Mouse (Mus musculus) forebrain, postnatal 0 days (tissue): ENCODE results near the gene Tbc1d10c. TPM values are rescaled to one million over a fixed set of nuclear protein-coding genes. Genes with fewer than 3 reads are reported as not detected.
A peak's percentile ranks its signal among the peaks of the same experiment; 100 is the strongest.

Experiments
- ATAC-seq: fragments of 200-750 bp; cut with Nextera tagmentation; 2 replicates; pipeline ENCODE4 v1.8.0; 2017; ENCODE audit warnings: mild to moderate bottlenecking, moderate library complexity
- DNase-seq: peaks from one replicate; pipeline ENCODE4 v3.0.0-alpha.2; 2015
- H3K27ac ChIP-seq: fragments of 300-500 bp; sonication (generic); 2 replicates; pipeline ENCODE4 v1.5.1; 2014; ENCODE audit warnings: low read depth, mild to moderate bottlenecking, antibody characterized with exemption, low read length, moderate library complexity, mixed read lengths
- H3K27me3 ChIP-seq: fragments of 300-500 bp; sonication (generic); 2 replicates; pipeline ENCODE4 v1.6.1; 2014; ENCODE audit warnings: mild to moderate bottlenecking, low read length, mixed read lengths; ENCODE audit not compliant: insufficient read depth
- H3K36me3 ChIP-seq: fragments of 300-500 bp; sonication (generic); 2 replicates; pipeline ENCODE4 v1.6.1; 2014; ENCODE audit warnings: mild to moderate bottlenecking, moderate library complexity; ENCODE audit not compliant: insufficient read depth
- H3K4me1 ChIP-seq: fragments of 300-500 bp; sonication (generic); 2 replicates; pipeline ENCODE4 v1.6.1; 2014; ENCODE audit warnings: antibody characterized with exemption; ENCODE audit not compliant: insufficient read depth
- H3K4me2 ChIP-seq: fragments of 300-500 bp; sonication (generic); 2 replicates; pipeline ENCODE4 v1.6.1; 2014; ENCODE audit warnings: low read depth, mild to moderate bottlenecking, moderate library complexity
- H3K4me3 ChIP-seq: fragments of 300-500 bp; sonication (generic); 2 replicates; pipeline ENCODE4 v1.5.1; 2014; ENCODE audit warnings: low read depth, low read length, mixed read lengths
- H3K9ac ChIP-seq: fragments of 300-500 bp; sonication (generic); 2 replicates; pipeline ENCODE4 v1.6.1; 2014; ENCODE audit warnings: mild to moderate bottlenecking
- H3K9me3 ChIP-seq: fragments of 300-500 bp; sonication (generic); 2 replicates; pipeline ENCODE4 v1.6.1; 2016; ENCODE audit warnings: low read length
- CTCF ChIP-seq: sonication (generic); IDR thresholded peaks from 2 replicates; pipeline ENCODE4 v1.5.1; 2016; ENCODE audit warnings: antibody characterized with exemption, control low read depth, low read depth
- WGBS: fragments of 180-500 bp; shearing (Covaris S2); extraction: QIAGEN DNeasy Blood & Tissue Kit; methylation state at CpG from one replicate; pipeline ENCODE4 v1.1.7; 2014; 5-methylcytosine and 5-hydroxymethylcytosine counted together
- polyA plus RNA-seq: library from polyadenylated mRNA; unstranded; fragments of >200 nt; fragmentation: Nextera tagmentation; extraction: Ambion mirVana; gene quantifications from 2 replicates; pipeline ENCODE4 v1.2.1, GENCODE M21; 2015
- total RNA-seq: library from RNA; depleted of rRNA; stranded (reverse); fragments of >200 nt; gene quantifications from 2 replicates; pipeline ENCODE4 v1.2.3, GENCODE M21; 2014

Gene Tbc1d10c
- total and polyA plus RNA-seq, 2 experiments from 2014 or later, result 1.5 to 2.9 TPM

- Histone ChIP-seq H3K4me2 (peak overlapping the region; percentile 90), H3K27me3 (no peaks in the 10 kb centered on the region), H3K36me3 (no peaks in the 10 kb centered on the region), H3K27ac (peak overlapping the region; percentile 92), H3K9me3 (no peaks in the 10 kb centered on the region), H3K4me1 (peaks cover 7% of the 10 kb centered on the region), H3K4me3 (peak overlapping the region; percentile 46), H3K9ac (peak overlapping the region; percentile 76)
- peak; percentile 30 for ATAC-seq
- DNase-seq, result no peak
- WGBS, result 10% methylated on average over 27 of the region's 27 CpGs
- TF ChIP-seq CTCF, result no peak
Measured at GRCm38 (mm10) chr19:4169810-4170209, 21.3 kb downstream of the Tbc1d10c start.

- WGBS, result 0% methylated on average over 43 of the region's 43 CpGs
- peak; percentile 99 for DNase-seq
- Histone ChIP-seq H3K4me3 (peak overlapping the region; percentile 46), H3K9ac (peak overlapping the region; percentile 76), H3K4me2 (peak overlapping the region; percentile 90), H3K27me3 (no peaks in the 10 kb centered on the region), H3K9me3 (no peaks in the 10 kb centered on the region), H3K4me1 (peaks cover 7% of the 10 kb centered on the region), H3K27ac (peak overlapping the region; percentile 92), H3K36me3 (no peaks in the 10 kb centered on the region)
- ATAC-seq, result peak; percentile 97
- peak; percentile 99 for TF ChIP-seq CTCF
Measured at GRCm38 (mm10) chr19:4169378-4169784, 21.7 kb downstream of the Tbc1d10c start.

- DNase-seq (no peak), ATAC-seq (no peak)
- WGBS, result 74% methylated on average over 9 of the region's 9 CpGs
- TF ChIP-seq CTCF, result no peak
- H3K9me3 ChIP-seq, result no peaks in the 10 kb centered on the region
- H3K9ac ChIP-seq, result no peak overlapping the region
- no peaks in the 10 kb centered on the region for H3K36me3 ChIP-seq
- H3K4me1 ChIP-seq, result peaks cover 18% of the 10 kb centered on the region
- no peak overlapping the region for H3K4me2 ChIP-seq
- H3K27me3 ChIP-seq, result no peaks in the 10 kb centered on the region
- no peak overlapping the region for H3K4me3 ChIP-seq
- no peak overlapping the region for H3K27ac ChIP-seq
Measured at GRCm38 (mm10) chr19:4166678-4167476, 24.2 kb downstream of the Tbc1d10c start.

- peaks cover 14% of the 10 kb centered on the region for H3K36me3 ChIP-seq
- H3K4me2 ChIP-seq, result no peak overlapping the region
- no peak for DNase-seq
- H3K4me1 ChIP-seq, result peaks cover 12% of the 10 kb centered on the region
- no peak for TF ChIP-seq CTCF
- H3K9me3 ChIP-seq, result no peaks in the 10 kb centered on the region
- no peak overlapping the region for H3K4me3 ChIP-seq
- H3K9ac ChIP-seq, result no peak overlapping the region
- 83% methylated on average over 2 of the region's 2 CpGs for WGBS
- no peak for ATAC-seq
- no peaks in the 10 kb centered on the region for H3K27me3 ChIP-seq
- no peak overlapping the region for H3K27ac ChIP-seq
Measured at GRCm38 (mm10) chr19:4164721-4165120, 26.4 kb downstream of the Tbc1d10c start.

- no peaks in the 10 kb centered on the region for H3K27me3 ChIP-seq
- no peak for TF ChIP-seq CTCF
- H3K4me1 ChIP-seq, result peaks cover 11% of the 10 kb centered on the region
- H3K27ac ChIP-seq, result no peak overlapping the region
- H3K4me2 ChIP-seq, result no peak overlapping the region
- no peaks in the 10 kb centered on the region for H3K9me3 ChIP-seq
- no peak for DNase-seq
- no peak for ATAC-seq
- H3K36me3 ChIP-seq, result peaks cover 21% of the 10 kb centered on the region
- WGBS, result 86% methylated on average over 3 of the region's 3 CpGs
- H3K4me3 ChIP-seq, result no peak overlapping the region
- H3K9ac ChIP-seq, result no peak overlapping the region
Measured at GRCm38 (mm10) chr19:4164100-4164499, 27.0 kb downstream of the Tbc1d10c start.

GRCm38 (mm10) chr19:4163543-4163887, 27.6 kb downstream of the Tbc1d10c start:
- no peak for DNase-seq
- no peak for TF ChIP-seq CTCF
- Histone ChIP-seq H3K27ac (peak overlapping the region; percentile 84), H3K4me2 (peak overlapping the region; percentile 96), H3K4me3 (peak overlapping the region; percentile 57), H3K36me3 (peaks cover 26% of the 10 kb centered on the region), H3K27me3 (no peaks in the 10 kb centered on the region), H3K9me3 (no peaks in the 10 kb centered on the region), H3K4me1 (peaks cover 11% of the 10 kb centered on the region), H3K9ac (peak overlapping the region; percentile 71)
- WGBS, result 32% methylated on average over 4 of the region's 4 CpGs
- no peak; the same call in 1 of the 2 replicates for ATAC-seq
